Mouse (Mus musculus): ENCODE data around the gene Nudt12. TPM values are rescaled to one million over a fixed set of nuclear protein-coding genes. Genes with fewer than 3 reads are reported as not detected.

Gene Nudt12
- polyA plus RNA-seq, 1 experiment from 2014 or later = 14.3 TPM

- in situ Hi-C loops (cut with MboI; ENCODE audit: low pct_unique_long_range_greater_than_20kb) = no loop called here
- ATAC-seq (no peak), DNase-seq (ENCODE audit: low read depth, low spot score) (no peak)
- CTCF ChIA-PET = interaction anchor here (1.7 kb wide), 1 partner anchor 13 kb away, joined by 4 read pairs; no protein-coding TSS in a partner anchor
- peaks cover 35% of the 10 kb centered on the region for H3K27me3 ChIP-seq
- POLR2A ChIA-PET = no interaction called here
- TF ChIP-seq CTCF (IDR thresholded peaks at IDR 0.05) = no peak
Measured at GRCm38 (mm10) chr17:58973237-58973636, 39.9 kb downstream of the Nudt12 start.

DNA sequence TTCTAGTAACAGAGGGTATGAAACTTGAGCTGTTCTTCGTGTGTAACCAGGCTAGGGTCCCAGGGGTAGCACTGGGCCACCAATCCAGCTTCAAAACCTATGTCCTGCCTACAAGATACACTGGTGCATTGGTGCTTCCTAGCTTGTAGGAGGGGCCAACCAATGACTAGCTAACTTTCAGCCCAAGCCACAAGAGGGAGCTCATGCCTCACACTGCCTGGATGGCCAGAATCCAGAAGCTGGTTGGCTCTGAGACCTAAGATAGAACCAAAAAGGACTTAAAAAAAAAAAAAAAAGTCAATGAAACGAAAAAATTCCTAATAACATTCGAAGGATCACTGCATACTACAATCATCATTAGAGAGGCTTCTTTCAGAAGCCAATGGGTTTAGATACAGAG lies 53.3 kb downstream of the Nudt12 start:
- peak; percentile 2 for DNase-seq (ENCODE audit: low read depth, low spot score)
- peak; percentile 82 for ATAC-seq
- ChIA-PET CTCF (interaction anchor here (1.2 kb wide), 2 partner anchors 10 to 14 kb away, joined by 4 to 5 read pairs; no protein-coding TSS in a partner anchor), POLR2A (no interaction called here)
- peaks cover 31% of the 10 kb centered on the region for H3K27me3 ChIP-seq
- in situ Hi-C loops (cut with MboI; ENCODE audit: low pct_unique_long_range_greater_than_20kb) = no loop called here
- peak; percentile 81 for TF ChIP-seq CTCF (IDR thresholded peaks at IDR 0.05)

- ChIA-PET CTCF (interaction anchor here (1.2 to 1.3 kb wide), 2 partner anchors 11 to 13 kb away, joined by 3 read pairs; no protein-coding TSS in a partner anchor), POLR2A (no interaction called here)
- DNase-seq (ENCODE audit: low read depth, low spot score) = no peak
- TF ChIP-seq CTCF (IDR thresholded peaks at IDR 0.05) = no peak
- H3K27me3 ChIP-seq = peaks cover 47% of the 10 kb centered on the region
- in situ Hi-C loops (cut with MboI; ENCODE audit: low pct_unique_long_range_greater_than_20kb) = no loop called here
- ATAC-seq = no peak
Measured at GRCm38 (mm10) chr17:58957055-58957454, 56.1 kb downstream of the Nudt12 start.

Other genes starting within 250 kb of the Nudt12 start
- not detected for gene Pdzph1, start 22.0 kb downstream of the Nudt12 start, polyA plus RNA-seq (2021)